Mouse (Mus musculus) midbrain, embryonic 16.5 days (tissue): ENCODE measurements at regions not wholly inside any gene's neighbourhood (a gene's known extent, or its start where the extent isn't known, plus 50 kb on each side); places are given as distances from the start of the nearest gene placed in this dataset.

Source experiments
- ATAC-seq: fragments of 200-750 bp; cut with Nextera tagmentation; 2 replicates; pipeline ENCODE4 v1.8.0; 2017; ENCODE audit warnings: moderate TSS enrichment
- H3K27ac ChIP-seq: fragments of 300-500 bp; sonication (generic); 2 replicates; pipeline ENCODE4 v1.5.1; 2014; ENCODE audit warnings: mild to moderate bottlenecking, low read length, mixed read lengths
- H3K27me3 ChIP-seq: fragments of 300-500 bp; sonication (generic); 2 replicates; pipeline ENCODE4 v1.6.1; 2014; ENCODE audit warnings: low read depth, low read length, mixed read lengths; ENCODE audit not compliant: control insufficient read depth, insufficient read depth
- H3K36me3 ChIP-seq: fragments of 300-500 bp; sonication (generic); 2 replicates; pipeline ENCODE4 v1.6.1; 2014; ENCODE audit warnings: mild to moderate bottlenecking, low read length, moderate library complexity, mixed read lengths; ENCODE audit not compliant: control insufficient read depth, insufficient read depth
- H3K4me1 ChIP-seq: fragments of 300-500 bp; sonication (generic); 2 replicates; pipeline ENCODE4 v1.6.1; 2014; ENCODE audit warnings: mild to moderate bottlenecking, low read length, mixed read lengths; ENCODE audit not compliant: control insufficient read depth, insufficient read depth
- H3K4me2 ChIP-seq: fragments of 300-500 bp; sonication (generic); 2 replicates; pipeline ENCODE4 v1.6.1; 2014; ENCODE audit warnings: mild to moderate bottlenecking, low read length, mixed read lengths
- H3K4me3 ChIP-seq: fragments of 300-500 bp; sonication (generic); 2 replicates; pipeline ENCODE4 v1.5.1; 2014; ENCODE audit warnings: low read depth, mild to moderate bottlenecking, low read length, moderate library complexity, mixed read lengths
- H3K9ac ChIP-seq: fragments of 300-500 bp; sonication (generic); 2 replicates; pipeline ENCODE4 v1.6.1; 2014; ENCODE audit warnings: low read depth, low read length, mixed read lengths
- H3K9me3 ChIP-seq: fragments of 300-500 bp; sonication (generic); replicated peaks from 2 replicates; pipeline ENCODE4 v1.6.1; 2014; ENCODE audit warnings: mild to moderate bottlenecking, low read length, mixed read lengths; ENCODE audit not compliant: control insufficient read depth, poor library complexity, severe bottlenecking
- WGBS: fragments of 180-500 bp; shearing (Covaris S2); extraction: QIAGEN DNeasy Blood & Tissue Kit; methylation state at CpG from one replicate; pipeline ENCODE4 v1.1.7; 2014; 5-methylcytosine and 5-hydroxymethylcytosine counted together

DNA sequence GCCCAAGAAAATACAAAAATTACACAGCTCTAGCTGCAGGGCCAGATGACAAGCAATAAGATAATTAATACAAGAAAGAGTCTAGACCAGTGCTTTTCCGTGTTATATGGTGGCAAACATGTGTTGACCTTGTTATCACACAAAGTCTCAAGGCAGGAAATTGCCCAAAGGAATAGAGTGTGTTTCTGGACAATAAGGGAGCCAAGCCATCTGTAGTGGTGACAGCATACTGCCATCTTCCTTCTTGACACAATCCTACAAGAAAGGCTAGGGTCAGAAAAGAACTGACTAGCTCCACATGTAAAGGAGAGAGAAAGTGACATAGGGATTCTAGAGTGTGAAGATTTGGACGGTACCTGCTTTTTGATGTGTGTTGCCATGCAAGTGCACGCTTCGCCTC, 289.0 kb downstream of the Ice1 start:
- H3K27ac ChIP-seq = no peak overlapping the region
- H3K9ac ChIP-seq = no peak overlapping the region
- no peak for ATAC-seq
- H3K27me3 ChIP-seq = no peaks in the 10 kb centered on the region
- no peaks in the 10 kb centered on the region for H3K4me1 ChIP-seq
- no peaks in the 10 kb centered on the region for H3K9me3 ChIP-seq
- WGBS = 92% methylated on average over 4 of the region's 4 CpGs
- H3K36me3 ChIP-seq = no peaks in the 10 kb centered on the region
- H3K4me2 ChIP-seq = no peak overlapping the region
- no peak overlapping the region for H3K4me3 ChIP-seq

DNA sequence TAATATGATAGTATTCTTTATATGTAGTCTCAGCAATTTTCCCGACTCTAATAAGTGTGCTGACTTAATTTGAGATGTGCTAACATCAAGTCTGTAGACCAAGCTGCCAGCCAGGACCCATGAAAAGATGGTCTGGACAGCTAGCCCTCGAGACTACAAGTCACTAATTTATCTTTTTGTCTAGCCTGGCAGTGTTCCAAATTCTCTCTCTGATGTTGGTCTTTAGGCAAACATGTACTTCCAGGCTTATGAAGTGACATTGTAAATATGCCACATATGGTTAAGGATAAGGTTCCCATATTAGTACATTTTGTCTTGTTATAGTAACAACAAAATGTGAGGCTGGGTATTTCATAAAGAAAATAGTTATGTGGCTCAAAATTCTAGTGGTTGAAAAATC, 288.5 kb downstream of the Ice1 start:
- H3K36me3 ChIP-seq = no peaks in the 10 kb centered on the region
- no peaks in the 10 kb centered on the region for H3K9me3 ChIP-seq
- ATAC-seq = no peak
- H3K27me3 ChIP-seq = no peaks in the 10 kb centered on the region
- WGBS = 55% methylated on average over 2 of the region's 2 CpGs
- no peak overlapping the region for H3K4me3 ChIP-seq
- no peak overlapping the region for H3K4me2 ChIP-seq
- H3K9ac ChIP-seq = no peak overlapping the region
- no peaks in the 10 kb centered on the region for H3K4me1 ChIP-seq
- H3K27ac ChIP-seq = no peak overlapping the region

DNA sequence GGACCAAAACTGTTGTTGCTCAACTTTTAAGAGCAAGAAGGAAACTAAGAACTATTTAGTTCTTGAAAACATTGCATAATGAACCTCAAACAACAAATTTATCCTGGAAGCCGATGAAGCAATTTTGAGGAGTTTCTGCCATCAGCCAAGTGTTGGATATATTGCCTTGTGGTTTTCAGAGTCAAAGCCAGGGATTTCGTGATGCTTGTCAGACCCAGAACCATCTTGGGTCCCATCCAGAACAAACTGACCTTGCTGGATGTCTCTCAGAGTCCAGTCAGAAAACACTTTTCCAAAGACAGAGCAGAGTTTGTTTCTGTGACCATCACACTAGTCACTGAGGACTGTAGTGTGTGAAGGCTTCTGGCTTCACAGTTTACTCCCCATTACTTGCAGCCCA, 267.8 kb downstream of the Ice1 start:
- Histone ChIP-seq H3K4me3 (no peak overlapping the region), H3K27ac (no peak overlapping the region), H3K36me3 (no peaks in the 10 kb centered on the region), H3K4me1 (no peaks in the 10 kb centered on the region), H3K27me3 (no peaks in the 10 kb centered on the region), H3K9ac (no peak overlapping the region), H3K4me2 (no peak overlapping the region), H3K9me3 (no peaks in the 10 kb centered on the region)
- ATAC-seq = no peak
- 84% methylated on average over 2 of the region's 2 CpGs for WGBS

DNA sequence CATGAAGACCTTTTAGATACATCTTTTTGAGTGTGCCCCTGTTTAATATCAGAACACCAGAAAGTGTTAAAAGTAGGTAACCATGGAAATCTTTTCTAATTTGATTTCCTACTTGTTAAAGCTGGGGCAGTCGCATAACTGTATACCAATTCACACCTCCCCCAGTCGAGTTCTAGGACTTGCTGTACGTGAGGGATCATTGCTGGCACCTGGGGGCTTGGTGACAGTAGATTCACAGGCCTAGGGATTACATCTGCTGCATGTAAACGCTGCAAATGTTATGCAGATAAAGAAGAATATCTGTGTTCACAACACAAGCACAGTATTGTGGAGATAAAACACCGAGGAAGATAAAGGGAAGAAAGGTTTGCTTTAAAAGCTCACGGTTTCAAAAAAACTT, 256.7 kb downstream of the Ice1 start:
- WGBS = 58% methylated on average over 6 of the region's 6 CpGs
- Histone ChIP-seq H3K27me3 (no peaks in the 10 kb centered on the region), H3K9ac (no peak overlapping the region), H3K27ac (no peak overlapping the region), H3K4me3 (no peak overlapping the region), H3K36me3 (no peaks in the 10 kb centered on the region), H3K4me2 (no peak overlapping the region), H3K9me3 (no peaks in the 10 kb centered on the region), H3K4me1 (no peaks in the 10 kb centered on the region; the same call in 1 of the 2 replicates)
- no peak for ATAC-seq

DNA sequence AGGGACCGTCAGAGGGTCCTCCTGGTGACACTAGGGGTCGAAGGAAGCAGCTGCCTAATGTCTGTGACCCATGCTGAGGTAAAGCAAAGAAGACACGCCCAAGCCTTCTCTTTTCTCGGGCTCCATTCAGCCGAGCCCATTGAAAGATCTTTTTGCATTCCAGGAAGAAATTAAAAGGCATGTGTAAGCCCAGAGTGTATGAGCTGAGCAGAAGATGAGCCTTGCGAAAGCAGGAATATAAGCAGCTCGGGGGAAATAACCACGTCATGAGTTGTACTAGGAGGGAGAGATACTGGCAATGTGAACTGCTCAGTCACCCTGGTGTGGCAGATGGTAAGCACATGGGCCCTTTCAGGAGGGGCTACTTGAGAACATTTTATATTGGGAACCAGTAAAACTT, 252.1 kb downstream of the Ice1 start:
- WGBS = 53% methylated on average over 8 of the region's 8 CpGs
- H3K4me3 ChIP-seq = no peak overlapping the region
- no peaks in the 10 kb centered on the region for H3K9me3 ChIP-seq
- no peak overlapping the region for H3K9ac ChIP-seq
- H3K4me1 ChIP-seq = no peaks in the 10 kb centered on the region
- H3K36me3 ChIP-seq = no peaks in the 10 kb centered on the region
- no peaks in the 10 kb centered on the region for H3K27me3 ChIP-seq
- no peak for ATAC-seq
- no peak overlapping the region for H3K4me2 ChIP-seq
- no peak overlapping the region for H3K27ac ChIP-seq

DNA sequence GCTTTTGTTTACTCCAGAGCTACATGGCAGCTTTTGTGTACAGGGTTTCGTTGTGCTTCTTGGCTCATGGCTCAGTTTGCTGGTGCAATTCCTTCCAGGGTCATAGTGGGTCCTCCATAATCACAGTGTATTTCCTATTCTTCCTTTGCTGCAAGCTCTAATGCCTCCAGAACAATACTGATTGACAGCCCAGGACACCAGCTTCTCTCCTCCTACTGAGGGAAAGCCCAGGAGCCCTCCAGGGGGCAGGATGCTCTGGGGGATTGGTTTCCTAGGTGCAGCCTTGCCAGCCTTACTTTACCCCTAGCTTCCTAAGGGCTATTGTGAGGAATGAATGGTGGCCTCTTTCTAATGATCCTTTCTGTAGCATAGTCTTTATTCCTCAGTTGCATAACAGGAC, 224.6 kb downstream of the Ice1 start:
- 14% methylated on average over 1 of the region's 1 CpGs for WGBS
- Histone ChIP-seq H3K4me1 (peaks cover 8% of the 10 kb centered on the region; the same call in 1 of the 2 replicates), H3K4me2 (no peak overlapping the region), H3K4me3 (no peak overlapping the region), H3K9me3 (no peaks in the 10 kb centered on the region), H3K9ac (no peak overlapping the region), H3K27me3 (no peaks in the 10 kb centered on the region), H3K27ac (no peak overlapping the region), H3K36me3 (no peaks in the 10 kb centered on the region)
- ATAC-seq = 0 out of 2 replicates have a peak, but pooled peaks have one; percentile 25

DNA sequence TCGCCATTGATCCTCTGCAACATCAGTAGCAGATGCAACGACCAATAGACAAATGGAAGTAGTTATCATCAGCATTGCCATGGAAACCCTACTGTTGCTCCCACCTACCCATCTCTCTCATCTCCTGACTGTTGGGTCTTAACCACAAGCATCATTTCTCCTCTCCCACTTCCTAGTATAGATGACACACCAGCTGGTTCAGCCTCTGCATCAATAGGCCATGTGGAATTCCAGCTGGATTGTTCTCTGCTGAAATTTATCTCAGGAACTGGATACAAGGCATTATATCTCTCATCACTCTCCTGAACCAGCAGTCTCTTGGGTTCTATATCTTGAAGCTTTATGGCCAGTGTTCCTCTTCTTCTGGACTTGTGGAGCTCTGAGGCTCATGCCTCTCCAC, 219.3 kb downstream of the Ice1 start:
- H3K4me1 ChIP-seq = peaks cover 11% of the 10 kb centered on the region; the same call in 1 of the 2 replicates
- WGBS = 64% methylated on average over 2 of the region's 2 CpGs
- H3K36me3 ChIP-seq = no peaks in the 10 kb centered on the region
- H3K27me3 ChIP-seq = no peaks in the 10 kb centered on the region
- no peaks in the 10 kb centered on the region for H3K9me3 ChIP-seq
- H3K4me3 ChIP-seq = no peak overlapping the region
- ATAC-seq = no peak
- no peak overlapping the region for H3K27ac ChIP-seq
- H3K9ac ChIP-seq = no peak overlapping the region
- no peak overlapping the region for H3K4me2 ChIP-seq

DNA sequence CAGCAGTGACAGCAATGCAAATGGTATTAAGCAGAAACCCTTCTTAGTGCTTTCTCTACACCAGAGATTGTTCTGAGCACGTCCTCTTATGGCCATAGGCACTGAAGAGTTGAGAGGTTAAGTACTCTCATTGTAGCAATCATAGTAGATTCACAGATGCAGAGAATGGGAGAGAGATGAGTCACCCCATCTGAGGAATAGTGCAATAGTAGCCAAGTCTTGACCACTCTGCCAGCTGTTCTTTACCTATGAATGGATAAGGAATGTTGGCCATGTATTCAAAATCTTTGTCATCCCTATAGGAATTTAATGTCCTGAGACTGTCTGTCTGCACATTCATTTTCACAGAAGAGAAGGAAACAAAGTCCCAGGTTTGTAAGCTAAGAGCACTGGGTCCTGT, 198.0 kb downstream of the Ice1 start:
- H3K9me3 ChIP-seq = no peaks in the 10 kb centered on the region
- no peak overlapping the region for H3K4me3 ChIP-seq
- no peaks in the 10 kb centered on the region for H3K36me3 ChIP-seq
- ATAC-seq = no peak
- no peaks in the 10 kb centered on the region for H3K4me1 ChIP-seq
- H3K27me3 ChIP-seq = no peaks in the 10 kb centered on the region
- no peak overlapping the region for H3K4me2 ChIP-seq
- H3K27ac ChIP-seq = no peak overlapping the region
- H3K9ac ChIP-seq = no peak overlapping the region
- WGBS = 42% methylated on average over 1 of the region's 1 CpGs

DNA sequence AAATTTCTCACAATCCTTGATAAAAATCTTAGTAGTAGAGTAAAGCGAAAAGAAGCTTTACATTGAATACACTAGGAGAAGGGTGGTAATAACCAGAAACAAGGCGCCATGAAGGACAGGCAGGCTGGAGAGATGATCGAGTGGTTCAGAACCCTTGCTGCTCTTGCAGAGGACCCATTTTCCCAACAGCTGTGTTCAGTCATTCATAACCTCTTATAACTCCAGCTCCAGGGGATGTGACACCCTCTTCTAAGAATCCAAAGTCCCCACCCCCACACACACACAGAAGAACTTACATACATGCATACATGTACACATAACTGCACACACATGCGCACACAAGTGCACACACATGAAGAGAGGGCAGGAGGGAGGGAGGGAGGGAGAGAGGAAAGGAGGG, 190.5 kb downstream of the Ice1 start:
- no peak overlapping the region for H3K27ac ChIP-seq
- H3K9ac ChIP-seq = no peak overlapping the region
- H3K4me2 ChIP-seq = no peak overlapping the region
- WGBS = 94% methylated on average over 4 of the region's 4 CpGs
- H3K9me3 ChIP-seq = no peaks in the 10 kb centered on the region
- H3K27me3 ChIP-seq = no peaks in the 10 kb centered on the region
- no peaks in the 10 kb centered on the region for H3K36me3 ChIP-seq
- no peaks in the 10 kb centered on the region for H3K4me1 ChIP-seq
- no peak overlapping the region for H3K4me3 ChIP-seq
- no peak for ATAC-seq
